Mouse (Mus musculus) midbrain, embryonic 11.5 days (tissue): ENCODE data around the gene Adcy5. TPM values are rescaled to one million over a fixed set of nuclear protein-coding genes. Genes with fewer than 3 reads are reported as not detected.

Experiments used
- ATAC-seq: fragments of 200-750 bp; cut with Nextera tagmentation; 2 replicates; pipeline ENCODE4 v1.8.0; 2017; ENCODE audit warnings: moderate TSS enrichment, moderate library complexity; ENCODE audit not compliant: low FRiP score
- DNase-seq: peaks from one replicate; pipeline ENCODE4 v3.0.0; 2015; ENCODE audit warnings: low spot score; ENCODE audit errors: missing footprints
- H3K27ac ChIP-seq: fragments of 300-500 bp; sonication (generic); 2 replicates; pipeline ENCODE4 v1.5.1; 2014; ENCODE audit warnings: low read depth, low read length
- H3K27me3 ChIP-seq: fragments of 300-500 bp; sonication (generic); 2 replicates; pipeline ENCODE4 v1.6.1; 2014; ENCODE audit warnings: mild to moderate bottlenecking, low read length, moderate library complexity, mixed read lengths; ENCODE audit not compliant: control insufficient read depth, insufficient read depth
- H3K36me3 ChIP-seq: fragments of 300-500 bp; sonication (generic); 2 replicates; pipeline ENCODE4 v1.6.1; 2014; ENCODE audit warnings: mild to moderate bottlenecking, low read length, moderate library complexity, mixed read lengths; ENCODE audit not compliant: control insufficient read depth, insufficient read depth
- H3K4me1 ChIP-seq: fragments of 300-500 bp; sonication (generic); 2 replicates; pipeline ENCODE4 v1.6.1; 2014; ENCODE audit warnings: low read length; ENCODE audit not compliant: control insufficient read depth, insufficient read depth
- H3K4me2 ChIP-seq: fragments of 300-500 bp; sonication (generic); 2 replicates; pipeline ENCODE4 v1.6.1; 2014; ENCODE audit warnings: mild to moderate bottlenecking, moderate library complexity
- H3K4me3 ChIP-seq: fragments of 300-500 bp; sonication (generic); 2 replicates; pipeline ENCODE4 v1.5.1; 2014; ENCODE audit warnings: low read depth, low read length
- H3K9ac ChIP-seq: fragments of 300-500 bp; sonication (generic); 2 replicates; pipeline ENCODE4 v1.6.1; 2014; ENCODE audit warnings: low read length
- H3K9me3 ChIP-seq: fragments of 300-500 bp; sonication (generic); 2 replicates; pipeline ENCODE4 v1.6.1; 2016; ENCODE audit warnings: low read length; ENCODE audit not compliant: control insufficient read depth
- WGBS: fragments of 180-500 bp; shearing (Covaris S2); extraction: QIAGEN DNeasy Blood & Tissue Kit; methylation state at CpG from one replicate; pipeline ENCODE4 v1.1.7; 2014; 5-methylcytosine and 5-hydroxymethylcytosine counted together
- polyA plus RNA-seq: library from polyadenylated mRNA; unstranded; fragments of >200 nt; fragmentation: Nextera tagmentation; extraction: Ambion mirVana; gene quantifications from 2 replicates; pipeline ENCODE4 v1.2.1, GENCODE M21; 2014

Adcy5 gene
- polyA plus RNA-seq, 1 experiment from 2014 or later: 1.7 TPM

DNA sequence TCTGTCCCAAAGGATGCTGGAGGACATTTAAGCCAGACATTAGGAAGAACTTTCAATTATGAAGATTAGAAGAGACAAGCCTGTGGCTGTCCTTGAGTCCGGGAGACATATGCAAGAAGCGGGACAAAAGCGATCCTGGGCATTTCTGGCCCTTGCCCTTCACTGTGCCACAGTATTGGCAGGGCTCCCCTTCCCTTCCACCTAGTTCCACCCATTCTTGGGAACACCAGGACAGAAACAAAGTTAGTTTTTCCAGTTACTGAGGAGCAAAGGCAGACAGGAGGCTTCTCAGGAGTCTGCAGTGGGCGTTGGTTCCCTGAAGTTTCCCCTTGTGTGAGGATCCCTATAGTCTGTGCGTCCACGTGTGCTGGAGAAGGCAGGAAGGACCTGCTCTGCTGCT is 51.7 kb downstream of the Adcy5 start:
- WGBS: 81% methylated on average over 6 of the region's 6 CpGs
- Histone ChIP-seq H3K4me1 (peaks cover 10% of the 10 kb centered on the region), H3K36me3 (no peaks in the 10 kb centered on the region), H3K27ac (no peak overlapping the region), H3K4me2 (no peak overlapping the region), H3K27me3 (no peaks in the 10 kb centered on the region), H3K4me3 (no peak overlapping the region), H3K9me3 (no peaks in the 10 kb centered on the region), H3K9ac (no peak overlapping the region)
- no peak for DNase-seq
- no peak for ATAC-seq

GRCm38 (mm10) chr16:35208796-35209195 is 54.1 kb downstream of the Adcy5 start:
- peak; percentile 45 for DNase-seq
- H3K4me2 ChIP-seq: no peak overlapping the region
- H3K4me3 ChIP-seq: no peak overlapping the region
- peaks cover 10% of the 10 kb centered on the region for H3K4me1 ChIP-seq
- H3K9me3 ChIP-seq: no peaks in the 10 kb centered on the region
- no peak overlapping the region for H3K27ac ChIP-seq
- WGBS: 84% methylated on average over 3 of the region's 3 CpGs
- H3K27me3 ChIP-seq: no peaks in the 10 kb centered on the region
- H3K9ac ChIP-seq: no peak overlapping the region
- ATAC-seq: no peak
- H3K36me3 ChIP-seq: no peaks in the 10 kb centered on the region

DNA sequence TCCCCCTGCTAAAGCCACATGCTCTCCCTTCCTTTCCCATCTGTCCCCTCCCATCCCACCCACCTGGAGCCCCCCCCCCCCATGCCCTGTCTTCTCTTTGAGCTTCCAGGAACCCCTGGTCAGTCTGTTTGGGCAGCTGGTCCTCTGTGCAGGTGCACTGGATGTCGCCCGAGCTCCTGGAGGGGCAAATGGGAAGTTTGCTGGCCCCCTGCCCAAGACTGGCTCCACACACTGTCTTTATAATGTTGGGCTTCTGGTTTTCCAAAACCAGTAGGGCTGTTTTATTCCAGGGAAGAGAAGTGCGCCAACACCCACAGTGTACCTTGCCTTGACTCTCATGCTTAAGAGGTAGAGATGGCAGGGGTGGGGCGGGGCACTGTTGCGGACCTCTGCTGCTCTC is 55.1 kb downstream of the Adcy5 start:
- DNase-seq (no peak), ATAC-seq (no peak)
- 88% methylated on average over 5 of the region's 5 CpGs for WGBS
- Histone ChIP-seq H3K27ac (no peak overlapping the region), H3K9ac (no peak overlapping the region), H3K4me1 (peaks cover 10% of the 10 kb centered on the region), H3K9me3 (no peaks in the 10 kb centered on the region), H3K4me2 (no peak overlapping the region), H3K27me3 (no peaks in the 10 kb centered on the region), H3K36me3 (no peaks in the 10 kb centered on the region), H3K4me3 (no peak overlapping the region)

- H3K4me2 ChIP-seq: no peak overlapping the region
- H3K27me3 ChIP-seq: no peaks in the 10 kb centered on the region
- ATAC-seq (no peak), DNase-seq (no peak)
- no peak overlapping the region for H3K27ac ChIP-seq
- WGBS: 82% methylated on average over 7 of the region's 7 CpGs
- H3K9me3 ChIP-seq: no peaks in the 10 kb centered on the region
- H3K9ac ChIP-seq: no peak overlapping the region
- no peaks in the 10 kb centered on the region for H3K4me1 ChIP-seq
- no peaks in the 10 kb centered on the region for H3K36me3 ChIP-seq
- no peak overlapping the region for H3K4me3 ChIP-seq
Observed at GRCm38 (mm10) chr16:35215047-35215446, 60.4 kb downstream of the Adcy5 start.

DNA sequence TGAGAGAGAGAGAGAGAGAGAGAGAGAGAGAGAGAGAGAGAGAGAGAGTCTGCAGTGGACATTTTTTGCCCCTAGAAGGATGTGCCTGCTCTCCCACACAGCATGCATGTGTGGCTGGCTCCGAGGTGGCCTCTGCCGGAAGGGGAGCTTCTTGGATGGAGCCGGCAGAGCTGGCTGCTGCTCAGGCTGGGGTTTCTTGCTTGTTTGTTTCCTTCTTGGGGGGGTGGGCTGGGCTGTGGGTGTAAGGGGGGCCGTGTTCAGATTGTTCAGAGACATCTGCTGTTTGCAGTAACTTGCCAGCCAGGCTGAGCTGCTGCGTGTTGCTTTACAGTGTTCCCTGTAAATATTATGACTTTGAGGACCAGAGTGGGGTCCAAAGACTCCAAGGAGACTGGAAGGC is 60.8 kb downstream of the Adcy5 start:
- Histone ChIP-seq H3K9me3 (no peaks in the 10 kb centered on the region), H3K36me3 (no peaks in the 10 kb centered on the region), H3K27me3 (no peaks in the 10 kb centered on the region), H3K9ac (no peak overlapping the region), H3K4me2 (no peak overlapping the region), H3K4me3 (no peak overlapping the region), H3K27ac (no peak overlapping the region), H3K4me1 (no peaks in the 10 kb centered on the region)
- 80% methylated on average over 5 of the region's 5 CpGs for WGBS
- ATAC-seq: no peak
- peak; percentile 69 for DNase-seq

GRCm38 (mm10) chr16:35216826-35217491 is 62.3 kb downstream of the Adcy5 start:
- no peak overlapping the region for H3K9ac ChIP-seq
- H3K36me3 ChIP-seq: no peaks in the 10 kb centered on the region
- 52% methylated on average over 6 of the region's 6 CpGs for WGBS
- H3K27ac ChIP-seq: no peak overlapping the region
- ATAC-seq (no peak), DNase-seq (peak; percentile 59)
- no peaks in the 10 kb centered on the region for H3K4me1 ChIP-seq
- no peaks in the 10 kb centered on the region for H3K27me3 ChIP-seq
- no peak overlapping the region for H3K4me2 ChIP-seq
- H3K4me3 ChIP-seq: no peak overlapping the region
- no peaks in the 10 kb centered on the region for H3K9me3 ChIP-seq

GRCm38 (mm10) chr16:35220412-35220811 is 65.7 kb downstream of the Adcy5 start:
- Histone ChIP-seq H3K9ac (no peak overlapping the region), H3K9me3 (no peaks in the 10 kb centered on the region), H3K4me2 (no peak overlapping the region), H3K4me1 (no peaks in the 10 kb centered on the region), H3K27me3 (no peaks in the 10 kb centered on the region), H3K36me3 (no peaks in the 10 kb centered on the region), H3K4me3 (no peak overlapping the region), H3K27ac (no peak overlapping the region)
- 77% methylated on average over 5 of the region's 5 CpGs for WGBS
- no peak for ATAC-seq
- DNase-seq: peak; percentile 12

GRCm38 (mm10) chr16:35221581-35221980 is 66.9 kb downstream of the Adcy5 start:
- Histone ChIP-seq H3K9me3 (no peaks in the 10 kb centered on the region), H3K9ac (no peak overlapping the region), H3K4me2 (no peak overlapping the region), H3K36me3 (no peaks in the 10 kb centered on the region), H3K4me3 (no peak overlapping the region), H3K27me3 (no peaks in the 10 kb centered on the region), H3K27ac (no peak overlapping the region), H3K4me1 (no peaks in the 10 kb centered on the region)
- 32% methylated on average over 4 of the region's 4 CpGs for WGBS
- no peak for ATAC-seq
- peak; percentile 65 for DNase-seq

DNA sequence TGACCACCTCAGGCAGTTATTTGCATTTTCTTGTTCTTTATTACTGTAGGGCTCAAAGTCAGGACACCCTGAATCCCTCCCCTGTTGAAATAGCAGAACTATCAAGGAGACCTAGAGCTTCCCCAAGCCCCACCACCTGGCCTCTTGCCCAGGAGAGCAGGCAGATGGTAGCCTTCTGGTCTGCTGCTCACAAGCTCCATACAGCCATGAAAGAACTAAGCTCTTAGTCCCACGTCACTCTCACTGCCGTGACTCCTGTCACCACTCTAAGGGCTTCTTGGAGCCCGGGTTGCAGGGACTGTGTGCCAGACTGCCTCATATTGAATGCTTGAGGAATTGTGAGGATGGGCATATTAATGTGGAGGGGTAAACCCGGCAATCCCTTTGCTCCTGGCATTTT is 69.3 kb downstream of the Adcy5 start:
- ATAC-seq: no peak
- no peak for DNase-seq
- Histone ChIP-seq H3K4me2 (no peak overlapping the region), H3K9me3 (no peaks in the 10 kb centered on the region), H3K4me1 (no peaks in the 10 kb centered on the region), H3K4me3 (no peak overlapping the region), H3K9ac (no peak overlapping the region), H3K27me3 (no peaks in the 10 kb centered on the region), H3K27ac (no peak overlapping the region), H3K36me3 (no peaks in the 10 kb centered on the region)
- 86% methylated on average over 4 of the region's 4 CpGs for WGBS
